Mouse (Mus musculus): ENCODE measurements around the gene Kcnq5.

The Kcnq5 gene

GRCm38 (mm10) chr1:21961251-21962082, at the start of gene Kcnq5:
Gene Kcnq5, minus strand, starts transcription at chr1:21961942.
- peak; percentile 15 to 40 for DNase-seq

DNA sequence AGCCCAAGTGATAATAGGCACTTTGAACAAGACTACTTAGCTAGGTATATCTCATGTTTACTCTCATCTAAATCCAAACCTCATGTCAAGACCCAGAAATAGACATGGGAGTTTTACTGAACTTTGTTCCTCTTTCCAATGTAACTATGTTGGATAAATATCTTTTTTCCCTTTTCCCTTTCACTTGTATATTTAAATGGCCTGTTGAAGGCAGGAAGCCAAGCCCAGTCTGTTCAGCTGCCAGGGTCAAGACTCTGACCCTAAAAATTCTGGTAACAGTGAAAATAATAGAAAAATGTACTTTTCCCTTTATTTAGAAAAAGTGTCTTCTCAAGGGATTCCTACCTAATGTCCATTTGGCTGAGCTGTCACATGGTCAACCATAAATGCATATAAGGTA, 18.0 kb upstream of the Kcnq5 start:
- no peak for DNase-seq

- DNase-seq: no peak
Measured at GRCm38 (mm10) chr1:21979292-21979691, 17.6 kb upstream of the Kcnq5 start.

DNA sequence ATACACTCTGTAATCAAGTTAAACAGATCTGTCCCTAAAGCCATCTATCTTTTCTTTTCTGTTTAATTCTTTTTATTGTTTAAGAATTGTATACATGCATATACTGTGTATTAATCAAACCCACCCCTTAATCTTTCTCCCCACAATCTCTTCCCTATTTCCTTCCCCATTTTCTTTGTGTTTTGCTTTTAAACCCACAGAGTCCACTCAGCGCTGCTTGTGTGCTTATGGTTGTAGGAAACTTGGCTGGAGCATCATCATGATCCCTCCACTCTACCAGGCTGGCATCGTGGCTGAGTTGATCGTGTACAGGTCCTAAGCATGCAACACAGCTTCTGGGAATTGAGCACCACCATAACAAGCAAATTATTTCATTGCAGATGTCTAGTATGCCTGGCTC, 12.3 kb upstream of the Kcnq5 start:
- DNase-seq: no peak

DNA sequence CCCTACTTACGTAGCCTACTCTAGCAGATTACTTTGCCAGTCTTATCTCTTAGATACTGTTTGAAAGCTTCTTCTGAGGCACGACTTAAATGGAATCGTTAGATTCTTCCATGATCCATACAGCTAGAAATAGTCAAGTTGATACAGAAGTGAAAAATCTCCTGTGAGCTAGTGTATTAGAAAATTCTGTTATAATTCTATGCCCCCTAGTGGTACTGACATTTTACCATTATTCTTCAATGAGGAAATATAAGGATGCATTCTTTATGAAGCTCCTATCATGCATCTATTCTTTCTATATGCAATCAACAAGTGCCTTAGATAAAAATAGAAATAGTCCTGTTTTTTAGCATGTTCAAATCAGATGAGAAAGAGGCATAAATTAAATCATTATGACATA, 5.4 kb upstream of the Kcnq5 start:
- DNase-seq: no peak

DNA sequence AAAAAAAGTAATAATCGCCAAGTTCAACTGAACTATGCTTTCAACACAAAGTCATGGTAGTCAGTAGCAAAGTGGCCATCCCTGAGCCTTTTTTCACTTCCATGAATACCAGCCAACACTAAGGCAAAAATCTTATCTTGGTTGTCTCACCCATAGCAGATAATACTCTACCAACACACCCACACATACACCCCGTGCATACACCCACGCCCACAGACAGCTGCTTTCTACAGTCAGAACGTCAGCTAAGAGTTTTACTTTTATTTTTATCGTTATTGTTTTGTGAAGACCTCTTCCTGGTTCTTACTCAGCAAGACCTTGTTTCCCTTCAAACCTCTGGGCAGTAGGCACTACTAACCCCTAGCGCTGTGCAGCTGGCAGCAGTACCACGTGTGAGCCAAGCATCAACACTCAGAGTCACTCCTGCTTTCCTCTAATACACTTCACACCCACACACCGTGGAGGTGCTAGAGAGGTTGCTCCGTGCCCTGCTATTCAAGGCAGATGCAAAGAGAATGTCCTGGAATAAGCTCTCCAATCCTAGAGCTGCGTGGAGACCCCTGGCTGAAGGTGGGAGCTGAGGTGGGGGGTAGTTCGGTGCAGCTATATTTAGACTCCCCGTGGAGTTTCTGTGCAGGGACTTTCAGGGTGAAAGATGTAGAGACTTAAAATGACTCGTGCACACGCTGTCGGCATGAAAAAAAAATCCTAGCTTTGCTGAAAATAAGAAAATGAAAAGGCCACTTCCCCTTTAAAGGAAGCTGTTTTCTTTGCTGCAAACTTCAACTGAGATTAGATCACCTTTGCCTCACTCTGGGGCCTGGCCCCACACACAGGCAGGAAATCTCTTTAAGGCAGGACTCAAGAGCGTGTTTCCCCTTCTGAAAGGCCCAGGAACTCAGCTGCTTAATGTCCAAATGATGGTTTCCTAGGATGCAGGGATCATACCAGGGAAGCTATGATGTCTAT, 1.4 kb upstream of the Kcnq5 start:
- no peak for DNase-seq

DNA sequence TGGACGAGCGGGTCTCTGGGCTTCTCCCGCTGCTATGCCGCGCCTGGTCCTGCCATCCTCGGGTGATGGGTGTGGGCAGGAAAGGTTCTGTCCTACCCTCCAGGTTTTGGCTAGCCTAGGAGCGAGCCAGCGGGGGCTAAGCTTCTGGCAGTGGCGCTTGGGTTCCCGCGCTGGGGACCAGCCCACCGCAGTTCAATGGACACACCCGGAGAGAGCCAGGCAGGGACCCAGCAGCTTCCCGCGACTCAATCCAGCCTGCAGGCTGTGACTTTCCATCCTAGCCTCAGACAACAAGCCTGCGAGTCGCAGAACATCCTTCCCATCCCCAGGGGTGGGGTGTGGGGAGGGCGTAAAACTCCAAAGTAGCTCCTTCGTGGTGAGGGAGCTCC, 335 bp upstream of the Kcnq5 start:
- peak; percentile 8 to 13 for DNase-seq

GRCm38 (mm10) chr1:21960421-21961250, 1.1 kb downstream of the Kcnq5 start:
- DNase-seq: no peak

- no peak for DNase-seq
Measured at GRCm38 (mm10) chr1:21959648-21960285, 2.0 kb downstream of the Kcnq5 start.

DNA sequence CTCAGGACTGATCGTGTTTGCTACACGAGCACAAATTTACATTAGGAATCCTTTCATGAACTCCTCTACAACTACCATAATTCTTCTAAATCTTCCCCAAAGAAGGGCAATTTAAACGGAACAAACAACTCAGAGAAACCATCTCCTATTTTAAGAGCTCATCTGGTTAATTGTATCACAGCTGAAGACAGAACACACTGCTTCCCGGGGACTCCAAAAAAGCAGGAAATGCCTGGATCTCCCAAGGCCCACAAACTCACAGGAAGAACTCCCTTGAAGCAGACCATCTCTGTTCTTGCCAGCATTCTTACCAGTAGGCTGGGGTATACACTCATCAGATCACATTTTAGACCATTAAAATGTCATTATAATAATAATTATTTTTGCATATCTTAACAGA, 3.7 kb downstream of the Kcnq5 start:
- no peak for DNase-seq

GRCm38 (mm10) chr1:21940831-21941230, 20.9 kb downstream of the Kcnq5 start:
- DNase-seq: no peak

GRCm38 (mm10) chr1:21927182-21927581, 34.6 kb downstream of the Kcnq5 start:
- no peak for DNase-seq

GRCm38 (mm10) chr1:21923293-21923642, 38.5 kb downstream of the Kcnq5 start:
- no peak for DNase-seq

DNA sequence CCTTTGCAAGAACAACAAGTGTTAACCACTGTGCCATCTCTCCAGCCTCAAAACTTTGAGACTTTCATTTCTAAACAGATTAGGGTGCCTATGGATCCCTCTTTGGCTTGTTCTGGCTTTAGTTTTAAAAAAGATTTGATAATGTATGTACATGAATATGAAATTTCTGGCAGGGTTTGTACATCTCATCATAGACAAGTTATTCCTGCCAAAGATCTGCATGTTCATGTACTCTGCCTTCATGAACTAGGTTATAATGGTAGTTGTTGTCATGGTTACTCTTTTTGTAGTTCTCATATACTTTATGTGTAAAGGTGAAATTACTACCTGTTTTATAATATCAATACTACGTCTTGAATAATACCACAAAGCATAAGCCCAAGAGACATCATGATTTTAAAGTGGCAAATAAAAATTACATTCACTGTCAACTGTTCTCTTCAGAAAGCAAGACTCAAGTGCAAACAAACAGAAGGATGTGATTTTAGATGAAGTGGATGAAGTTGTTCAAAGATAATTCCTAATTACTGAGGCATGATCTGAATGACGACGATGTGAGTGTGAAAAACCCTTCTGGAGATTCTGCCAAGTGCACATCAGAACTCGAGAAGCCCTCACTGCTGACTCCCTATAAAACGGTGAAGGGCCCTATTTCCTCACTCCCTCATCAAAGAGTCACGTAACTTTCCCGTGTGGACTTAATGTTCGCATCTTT, 39.0 kb downstream of the Kcnq5 start:
- no peak for DNase-seq

DNA sequence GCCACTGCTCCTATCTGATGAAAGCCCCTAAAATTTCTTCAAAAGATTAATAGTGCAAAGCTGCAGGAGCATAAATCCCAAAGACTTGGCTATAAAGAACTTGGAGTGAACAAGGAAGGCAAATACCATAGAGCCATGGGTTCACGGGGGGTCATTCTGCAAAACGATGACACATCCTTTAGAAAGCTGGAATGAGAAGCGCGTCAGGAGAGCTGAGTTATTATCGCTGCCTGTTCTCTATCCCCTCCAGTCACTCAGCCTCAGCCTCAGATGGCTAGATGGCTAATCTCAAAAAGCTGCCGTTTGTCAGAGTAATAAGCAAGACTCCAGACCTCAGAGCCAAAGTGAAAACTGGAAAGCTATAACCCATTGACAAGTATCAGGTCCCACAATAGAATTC, 42.5 kb downstream of the Kcnq5 start:
- no peak for DNase-seq

DNA sequence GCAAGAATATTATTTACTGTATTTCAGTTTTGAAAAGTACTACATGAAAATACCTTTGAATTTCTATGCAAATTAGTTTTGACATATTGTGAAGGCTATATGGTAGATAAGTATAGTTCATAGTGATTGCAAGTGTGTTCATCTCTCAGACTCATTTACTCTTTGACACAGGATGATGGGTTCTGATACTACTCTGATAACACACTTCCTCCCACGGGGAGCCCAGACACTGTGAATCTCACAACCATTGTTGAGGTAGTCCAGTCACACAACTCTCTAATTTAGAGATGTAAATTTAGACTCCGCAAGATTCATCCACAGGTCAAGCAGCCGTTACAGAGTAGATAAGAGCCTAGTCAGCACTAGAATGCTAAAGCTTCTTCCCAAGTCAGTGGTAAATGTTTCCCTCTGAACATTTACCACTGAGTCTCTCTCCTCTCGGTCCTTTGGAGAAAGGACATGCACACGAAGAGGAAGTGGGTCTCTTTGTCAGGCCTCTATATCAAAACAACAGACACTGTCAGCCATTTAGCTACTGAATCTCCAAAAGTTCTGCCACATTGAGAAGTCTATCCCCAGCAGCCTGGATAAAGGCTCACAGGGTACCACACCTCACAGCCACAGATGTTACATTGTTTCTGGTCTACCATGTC, 65.5 kb downstream of the Kcnq5 start:
- DNase-seq: no peak

GRCm38 (mm10) chr1:21883747-21884146, 78.0 kb downstream of the Kcnq5 start:
- DNase-seq: no peak

- DNase-seq: no peak
Measured at GRCm38 (mm10) chr1:21870889-21871288, 90.9 kb downstream of the Kcnq5 start.

DNA sequence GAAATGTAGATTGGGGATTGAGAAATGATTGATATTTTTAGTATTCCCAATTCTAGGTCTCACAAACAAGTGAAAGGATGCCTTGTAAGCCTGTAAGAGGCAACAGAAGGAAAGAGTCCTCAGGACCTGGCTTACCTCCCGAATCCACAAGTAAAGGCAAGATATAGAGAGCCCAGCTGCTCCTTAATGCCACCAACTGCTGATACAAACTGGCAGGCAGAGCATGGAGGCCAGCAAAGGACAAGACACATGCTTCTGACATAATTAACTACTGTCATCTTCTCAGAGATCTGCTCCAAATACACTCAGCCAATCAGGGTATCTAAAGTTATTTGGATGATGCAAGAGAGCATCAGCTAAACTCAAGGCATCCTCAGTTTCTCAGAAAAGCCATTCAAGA, 93.3 kb downstream of the Kcnq5 start:
- peak; percentile 5 to 6 for DNase-seq

DNA sequence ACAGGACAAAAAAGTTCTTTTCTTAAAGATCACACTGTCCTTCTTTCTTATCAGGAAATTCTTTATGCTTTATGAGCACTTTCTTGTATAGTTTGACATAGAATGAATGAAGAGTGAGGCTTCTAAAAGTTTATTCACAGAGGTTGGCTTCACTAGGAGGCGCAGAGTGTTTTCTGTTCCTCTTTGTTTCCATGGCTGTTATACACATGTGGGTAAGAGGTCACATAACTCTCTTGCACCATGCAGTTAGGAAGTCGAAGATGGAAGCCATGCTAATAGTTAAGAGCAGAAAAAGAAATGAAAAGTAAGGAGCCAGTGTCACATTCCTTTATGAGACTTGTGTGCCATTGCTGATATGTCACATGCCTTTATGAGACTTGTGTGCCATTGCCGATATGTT, 105.3 kb downstream of the Kcnq5 start:
- no peak for DNase-seq

DNA sequence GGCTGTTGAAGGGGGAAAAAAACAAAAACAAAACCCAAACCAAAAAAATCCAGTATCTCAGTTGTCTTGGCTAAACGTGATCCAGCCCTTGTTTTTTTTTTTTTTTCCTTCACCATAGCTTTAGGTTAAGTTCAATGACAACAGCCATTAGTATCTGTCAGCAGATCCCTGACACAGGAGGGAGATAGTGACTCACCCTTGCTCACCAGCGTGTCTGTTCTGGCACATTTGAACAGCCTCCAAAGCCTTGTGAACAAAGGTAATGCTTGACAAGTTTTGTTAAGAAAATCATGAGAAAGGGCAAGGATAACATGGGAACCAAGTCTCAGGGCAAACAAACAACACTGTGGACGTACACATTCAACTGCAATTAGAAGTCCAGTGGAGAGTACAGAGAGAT, 123.2 kb downstream of the Kcnq5 start:
- DNase-seq: no peak

All from cerebellum, postnatal 36 days (tissue).